Mouse (Mus musculus): ENCODE data around the gene Magi1. TPM values are rescaled to one million over a fixed set of nuclear protein-coding genes. Genes with fewer than 3 reads are reported as not detected.

The Magi1 gene
- total and polyA plus RNA-seq, 3 experiments, result not detected

GRCm38 (mm10) chr6:94130389-94130788, 153.3 kb downstream of the Magi1 start:
- H3K4me3 ChIP-seq (ENCODE audit: control insufficient read depth in 1 of 2, insufficient read depth in 1 of 2, low read depth in 2 of 2, low read length in 2 of 2), result no peak overlapping the region
- H3K36me3 ChIP-seq (ENCODE audit: control insufficient read depth in 1 of 2, insufficient read depth in 2 of 2, low read length in 2 of 2), result no peaks in the 10 kb centered on the region
- no peak overlapping the region for H3K27ac ChIP-seq (ENCODE audit: control insufficient read depth, low read depth, low read length)
- H3K9ac ChIP-seq (ENCODE audit: control insufficient read depth, low read depth, low read length, poor library complexity, severe bottlenecking), result no peak overlapping the region
- no peak for DNase-seq (ENCODE audit: low read depth, low spot score)
- no peaks in the 10 kb centered on the region for H3K9me3 ChIP-seq (replicated peaks; ENCODE audit: insufficient read depth, low read length)
- no peaks in the 10 kb centered on the region for H3K79me2 ChIP-seq (ENCODE audit: control insufficient read depth, insufficient read depth, low read length, poor library complexity)
- no peaks in the 10 kb centered on the region for H3K4me1 ChIP-seq (ENCODE audit: control insufficient read depth in 1 of 2, insufficient read depth in 2 of 2, low read length in 2 of 2)
- H3K27me3 ChIP-seq (ENCODE audit: control insufficient read depth in 1 of 2, insufficient read depth in 2 of 2, low read length in 2 of 2), result no peaks in the 10 kb centered on the region
- no peak for TF ChIP-seq NELFE (IDR thresholded peaks at IDR 0.05; ENCODE audit: low read depth, low read length)
- TF ChIP-seq ZKSCAN1 (IDR thresholded peaks at IDR 0.05; ENCODE audit: low read depth, low read length), result no peak
- no peak for TF ChIP-seq MAZ (IDR thresholded peaks at IDR 0.05; ENCODE audit: low read depth, low read length)
- TF ChIP-seq MYB (IDR thresholded peaks at IDR 0.05; ENCODE audit: low read depth, low read length), result no peak
- TF ChIP-seq MXI1 (IDR thresholded peaks at IDR 0.05; ENCODE audit: low read depth, low read length), result no peak
- TF ChIP-seq BHLHE40 (IDR thresholded peaks at IDR 0.05; ENCODE audit: borderline replicate concordance, low read depth, low read length), result no peak
- no peak for TF ChIP-seq UBTF (IDR thresholded peaks at IDR 0.05; ENCODE audit: borderline replicate concordance, insufficient read depth, low read depth, low read length)
- TF ChIP-seq SMC3 (IDR thresholded peaks at IDR 0.05; ENCODE audit: low read depth, low read length), result no peak
- TF ChIP-seq ELF1 (IDR thresholded peaks at IDR 0.05; ENCODE audit: low read depth, low read length), result no peak
- no peak for TF ChIP-seq KAT2A (conservative IDR thresholded peaks at IDR 0.05; ENCODE audit: low read depth, low read length)
- no peak for TF ChIP-seq MEF2A (IDR thresholded peaks at IDR 0.05; ENCODE audit: extremely low read depth, insufficient replicate concordance, low read depth, low read length, poor library complexity, severe bottlenecking)
- no peak for TF ChIP-seq USF2 (IDR thresholded peaks at IDR 0.05; ENCODE audit: borderline replicate concordance in 1 of 2, insufficient read depth in 1 of 2, low read depth in 1 of 2, low read length in 2 of 2)
- no peak for TF ChIP-seq CHD1 (IDR thresholded peaks at IDR 0.05; ENCODE audit: low read depth, low read length)

- Histone ChIP-seq H3K27me3 (ENCODE audit: control insufficient read depth in 1 of 2, insufficient read depth in 2 of 2, low read length in 2 of 2) (no peaks in the 10 kb centered on the region), H3K4me3 (ENCODE audit: control insufficient read depth in 1 of 2, insufficient read depth in 1 of 2, low read depth in 2 of 2, low read length in 2 of 2) (no peak overlapping the region), H3K4me1 (ENCODE audit: control insufficient read depth in 1 of 2, insufficient read depth in 2 of 2, low read length in 2 of 2) (no peaks in the 10 kb centered on the region), H3K9ac (ENCODE audit: control insufficient read depth, low read depth, low read length, poor library complexity, severe bottlenecking) (no peak overlapping the region), H3K79me2 (ENCODE audit: control insufficient read depth, insufficient read depth, low read length, poor library complexity) (no peaks in the 10 kb centered on the region), H3K36me3 (ENCODE audit: control insufficient read depth in 1 of 2, insufficient read depth in 2 of 2, low read length in 2 of 2) (no peaks in the 10 kb centered on the region), H3K9me3 (replicated peaks; ENCODE audit: insufficient read depth, low read length) (no peaks in the 10 kb centered on the region), H3K27ac (ENCODE audit: control insufficient read depth, low read depth, low read length) (no peak overlapping the region)
- DNase-seq (ENCODE audit: low read depth, low spot score), result no peak
- TF ChIP-seq MAFK (IDR thresholded peaks at IDR 0.05; ENCODE audit: borderline replicate concordance, low read depth, low read length), result no peak
- no peak for TF ChIP-seq ZC3H11A (IDR thresholded peaks at IDR 0.05; ENCODE audit: low read depth, low read length)
- no peak for TF ChIP-seq E2F4 (IDR thresholded peaks at IDR 0.05; ENCODE audit: borderline replicate concordance, low read depth, low read length)
- no peak for TF ChIP-seq NELFE (IDR thresholded peaks at IDR 0.05; ENCODE audit: low read depth, low read length)
- TF ChIP-seq BHLHE40 (IDR thresholded peaks at IDR 0.05; ENCODE audit: borderline replicate concordance, low read depth, low read length), result no peak
- TF ChIP-seq MEF2A (IDR thresholded peaks at IDR 0.05; ENCODE audit: extremely low read depth, insufficient replicate concordance, low read depth, low read length, poor library complexity, severe bottlenecking), result no peak
- TF ChIP-seq UBTF (IDR thresholded peaks at IDR 0.05; ENCODE audit: borderline replicate concordance, insufficient read depth, low read depth, low read length), result no peak
- no peak for TF ChIP-seq JUND (IDR thresholded peaks at IDR 0.05; ENCODE audit: low read depth, low read length)
- no peak for TF ChIP-seq POLR2A (IDR thresholded peaks at IDR 0.05; ENCODE audit: control insufficient read depth in 1 of 2, insufficient read depth in 1 of 2, low read depth in 1 of 2, low read length in 2 of 2, poor library complexity in 1 of 2)
- no peak for TF ChIP-seq ETS1 (IDR thresholded peaks at IDR 0.05; ENCODE audit: low read depth, low read length)
- TF ChIP-seq SMC3 (IDR thresholded peaks at IDR 0.05; ENCODE audit: low read depth, low read length), result no peak
- no peak for TF ChIP-seq MAX (IDR thresholded peaks at IDR 0.05; ENCODE audit: low read length)
- no peak for TF ChIP-seq NRF1 (IDR thresholded peaks at IDR 0.05; ENCODE audit: insufficient read depth, low read depth, low read length, poor library complexity, severe bottlenecking)
- TF ChIP-seq EP300 (IDR thresholded peaks at IDR 0.05; ENCODE audit: low read depth in 1 of 2, low read length in 2 of 2), result no peak
- no peak for TF ChIP-seq USF2 (IDR thresholded peaks at IDR 0.05; ENCODE audit: borderline replicate concordance in 1 of 2, insufficient read depth in 1 of 2, low read depth in 1 of 2, low read length in 2 of 2)
- TF ChIP-seq POLR2AphosphoS5 (IDR thresholded peaks at IDR 0.05; ENCODE audit: borderline replicate concordance, low read depth, low read length), result no peak
- TF ChIP-seq RAD21 (IDR thresholded peaks at IDR 0.05; ENCODE audit: low read depth, low read length), result no peak
Observed at GRCm38 (mm10) chr6:94126763-94127162, 157.0 kb downstream of the Magi1 start.

All from MEL (cell line).